Mouse (Mus musculus): ENCODE measurements around the gene Dap.

Dap gene

GRCm38 (mm10) chr15:31237368-31237767 is 13.3 kb downstream of the Dap start:
- DNase-seq (ENCODE audit: low read depth, low spot score), result no peak

GRCm38 (mm10) chr15:31237898-31238297 is 13.8 kb downstream of the Dap start:
- DNase-seq (ENCODE audit: low read depth, low spot score), result no peak

- DNase-seq (ENCODE audit: low read depth, low spot score), result no peak
Measured at GRCm38 (mm10) chr15:31238611-31239010, 14.5 kb downstream of the Dap start.

- peak; percentile 7 for DNase-seq (ENCODE audit: low read depth, low spot score)
Measured at GRCm38 (mm10) chr15:31239713-31240112, 15.6 kb downstream of the Dap start.

GRCm38 (mm10) chr15:31240181-31240580 is 16.1 kb downstream of the Dap start:
- DNase-seq (ENCODE audit: low read depth, low spot score), result no peak

- DNase-seq (ENCODE audit: low read depth, low spot score), result no peak
Measured at GRCm38 (mm10) chr15:31243260-31243659, 19.1 kb downstream of the Dap start.

- DNase-seq (ENCODE audit: low read depth, low spot score), result no peak
Measured at GRCm38 (mm10) chr15:31244696-31245445, 20.8 kb downstream of the Dap start.

- no peak for DNase-seq (ENCODE audit: low read depth, low spot score)
Measured at GRCm38 (mm10) chr15:31245934-31246333, 21.8 kb downstream of the Dap start.

GRCm38 (mm10) chr15:31247035-31247434 is 22.9 kb downstream of the Dap start:
- DNase-seq (ENCODE audit: low read depth, low spot score), result no peak

- no peak for DNase-seq (ENCODE audit: low read depth, low spot score)
Measured at GRCm38 (mm10) chr15:31248882-31249281, 24.8 kb downstream of the Dap start.

GRCm38 (mm10) chr15:31250027-31250426 is 25.9 kb downstream of the Dap start:
- DNase-seq (ENCODE audit: low read depth, low spot score), result no peak

- DNase-seq (ENCODE audit: low read depth, low spot score), result no peak
Measured at GRCm38 (mm10) chr15:31250676-31251075, 26.6 kb downstream of the Dap start.

GRCm38 (mm10) chr15:31251189-31251588 is 27.1 kb downstream of the Dap start:
- DNase-seq (ENCODE audit: low read depth, low spot score), result no peak

GRCm38 (mm10) chr15:31252590-31253311 is 28.6 kb downstream of the Dap start:
- DNase-seq (ENCODE audit: low read depth, low spot score), result no peak

GRCm38 (mm10) chr15:31253380-31253779 is 29.3 kb downstream of the Dap start:
- peak; percentile 20 for DNase-seq (ENCODE audit: low read depth, low spot score)

- no peak for DNase-seq (ENCODE audit: low read depth, low spot score)
Measured at GRCm38 (mm10) chr15:31253963-31254362, 29.8 kb downstream of the Dap start.

- DNase-seq (ENCODE audit: low read depth, low spot score), result no peak
Measured at GRCm38 (mm10) chr15:31254939-31255535, 30.9 kb downstream of the Dap start.

GRCm38 (mm10) chr15:31255762-31256161 is 31.6 kb downstream of the Dap start:
- DNase-seq (ENCODE audit: low read depth, low spot score), result no peak

GRCm38 (mm10) chr15:31257329-31257728 is 33.2 kb downstream of the Dap start:
- DNase-seq (ENCODE audit: low read depth, low spot score), result no peak

GRCm38 (mm10) chr15:31258029-31258692 is 34.0 kb downstream of the Dap start:
- no peak for DNase-seq (ENCODE audit: low read depth, low spot score)

GRCm38 (mm10) chr15:31258693-31259439 is 34.8 kb downstream of the Dap start:
- DNase-seq (ENCODE audit: low read depth, low spot score), result no peak

Data from A20 (cell line).